Mouse (Mus musculus): ENCODE data around the gene Nek1.

Gene Nek1

DNA sequence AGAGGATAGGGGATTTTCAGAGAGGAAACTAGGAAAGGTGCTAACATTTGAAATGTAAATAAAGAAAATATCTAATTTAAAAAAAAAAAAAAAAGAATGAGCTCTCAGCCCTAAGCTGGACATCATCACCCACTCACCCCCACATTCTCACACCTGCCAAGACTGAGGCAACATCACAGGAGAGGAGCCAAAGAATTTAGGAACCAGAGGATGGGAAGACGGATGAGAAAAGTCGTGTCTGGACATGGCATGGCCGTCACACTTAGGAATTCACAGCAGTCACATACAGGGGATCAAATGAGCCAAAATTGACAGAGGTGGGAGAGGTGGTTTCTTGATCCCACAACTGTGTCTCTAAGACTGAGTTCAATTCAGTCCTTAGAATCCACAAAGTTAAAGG is 165.5 kb downstream of the Nek1 start:
- DNase-seq (ENCODE audit: low read depth, low spot score) = no peak

DNA sequence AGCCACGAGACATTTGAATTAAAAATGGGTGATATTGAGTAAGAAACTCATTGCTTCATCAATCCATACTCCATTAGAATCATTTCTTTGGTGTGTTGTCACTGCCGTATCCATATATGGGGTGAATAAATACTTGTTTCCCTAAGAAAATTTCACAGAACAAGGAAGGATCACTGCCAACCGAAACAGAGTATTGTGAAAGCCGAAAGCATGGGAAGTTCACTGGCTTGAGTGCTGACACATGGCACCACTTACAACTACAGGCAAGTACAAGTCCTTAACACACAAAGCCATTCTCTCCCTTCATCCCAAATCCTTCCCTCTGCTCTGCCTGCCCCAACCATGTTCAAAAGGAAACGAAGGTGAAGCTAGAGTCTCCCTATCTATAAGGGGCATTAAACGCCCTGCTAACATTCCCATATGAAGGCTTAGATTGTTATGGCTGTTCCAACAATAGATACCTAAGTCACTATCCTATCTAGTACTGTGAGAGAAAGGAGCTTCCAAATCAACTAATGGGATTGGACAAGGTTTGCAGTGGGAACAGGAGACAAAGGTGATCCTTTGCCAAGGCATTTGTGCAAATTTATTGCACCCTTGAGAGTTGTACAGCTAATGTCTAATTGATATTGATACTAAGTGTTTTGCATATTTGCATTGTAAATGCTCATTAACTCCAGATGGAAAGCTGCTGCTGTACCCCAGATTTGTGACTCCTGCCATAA is 168.6 kb downstream of the Nek1 start:
- no peak for DNase-seq (ENCODE audit: low read depth, low spot score)

DNA sequence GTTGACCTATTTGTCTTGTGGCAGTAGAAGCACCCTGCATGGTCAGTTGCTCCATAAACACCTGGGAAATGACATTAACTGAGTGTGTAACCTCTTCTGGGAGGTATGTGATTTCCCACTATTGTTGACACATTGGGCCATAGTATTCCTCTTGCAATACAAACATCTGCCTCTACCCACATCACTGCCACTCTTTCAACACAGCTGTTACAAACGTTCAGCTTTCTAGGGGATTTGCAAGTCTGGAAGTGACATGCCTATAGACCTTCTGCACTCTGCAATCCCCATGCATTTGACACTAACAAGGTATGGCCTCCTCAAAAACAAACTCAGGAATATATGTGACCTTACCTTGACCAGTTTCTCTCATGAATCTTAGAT is 169.2 kb downstream of the Nek1 start:
- no peak for DNase-seq (ENCODE audit: low read depth, low spot score)

DNA sequence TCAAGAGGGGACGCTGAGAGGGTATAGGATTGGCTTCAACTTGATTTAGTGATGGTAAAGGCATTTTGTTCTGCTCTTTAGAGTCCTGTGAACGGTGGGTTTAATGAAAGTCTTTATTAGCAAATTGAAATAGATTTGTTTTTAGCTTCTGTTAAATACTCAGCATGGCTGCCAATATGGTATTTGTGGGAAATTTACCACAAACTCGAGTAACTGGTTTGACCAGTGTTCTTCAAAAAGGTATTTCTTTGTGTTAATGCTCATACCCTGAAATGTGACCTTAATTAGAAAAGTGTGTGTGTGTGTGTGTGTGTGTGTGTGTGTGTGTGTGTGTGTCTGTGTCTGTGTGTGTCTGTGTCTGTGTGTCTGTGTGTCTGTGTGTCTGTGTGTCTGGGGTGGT is 178.6 kb downstream of the Nek1 start:
- no peak for DNase-seq (ENCODE audit: low read depth, low spot score)

- DNase-seq (ENCODE audit: low read depth, low spot score) = no peak
These were observed 181.0 kb downstream of the Nek1 start for GRCm38 (mm10) chr8:61173921-61174492.

DNA sequence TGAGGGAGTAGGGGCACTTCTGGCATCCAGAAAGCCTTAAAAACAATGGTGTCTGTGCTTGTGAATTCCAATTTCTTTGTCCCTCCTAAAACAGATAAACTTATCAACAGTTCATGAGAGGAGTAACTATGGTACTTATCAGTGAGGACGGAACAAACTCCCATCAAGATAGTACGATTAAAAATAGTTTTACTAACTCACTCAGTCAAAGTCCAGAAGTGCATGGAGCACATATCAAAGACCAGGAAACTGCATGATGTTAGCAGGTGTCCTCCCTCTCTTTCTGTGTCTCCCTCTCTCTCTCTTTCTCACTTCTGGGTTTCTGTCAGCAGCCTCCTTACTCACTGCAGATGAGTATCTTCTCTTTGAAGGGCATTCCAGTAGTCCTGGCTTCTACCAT is 182.9 kb downstream of the Nek1 start:
- DNase-seq (ENCODE audit: low read depth, low spot score) = no peak

DNA sequence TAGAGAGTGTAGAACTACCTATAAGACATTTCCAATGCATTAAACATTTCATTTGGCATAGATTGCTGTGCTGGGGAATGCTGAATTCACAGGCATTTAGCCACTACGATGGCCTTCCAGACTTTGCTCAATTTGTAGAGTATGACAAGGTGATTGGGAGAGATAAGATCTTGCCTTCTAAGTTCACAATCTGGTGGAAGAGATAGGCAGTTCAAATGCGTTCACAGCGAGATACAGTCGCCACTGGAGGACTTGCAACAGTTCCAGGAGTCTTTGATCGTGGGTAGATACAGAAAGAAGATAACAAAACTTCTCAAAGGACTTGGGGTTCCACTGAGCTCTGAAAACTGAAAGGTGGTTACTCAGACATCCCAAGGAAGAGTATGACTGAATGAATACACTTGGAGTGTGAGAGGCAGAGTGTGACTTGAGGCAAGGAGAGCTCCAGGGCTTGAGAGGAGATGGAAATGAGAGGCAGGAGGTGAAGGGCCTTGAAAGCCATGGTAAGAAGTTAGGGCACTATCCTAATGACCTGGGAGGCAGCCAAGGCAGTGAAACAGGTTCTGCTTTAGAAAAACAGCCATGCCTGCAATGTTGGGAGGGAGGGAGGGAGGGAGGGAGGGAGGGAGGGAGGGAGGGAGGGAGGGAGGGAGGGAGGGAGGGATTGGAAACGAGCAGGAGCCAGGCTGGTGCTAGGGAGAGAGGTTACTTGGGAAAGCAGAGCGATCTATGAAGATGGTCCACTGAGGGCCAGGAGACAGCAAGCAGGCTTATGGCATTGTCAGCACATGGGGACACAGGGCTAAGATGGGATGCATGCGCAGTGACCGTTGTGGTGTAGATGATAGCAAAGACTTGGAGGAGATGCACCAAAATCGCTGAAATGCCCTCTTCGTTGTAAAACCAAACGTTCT is 184.9 kb downstream of the Nek1 start:
- no peak for DNase-seq (ENCODE audit: low read depth, low spot score)

GRCm38 (mm10) chr8:61178594-61179140 is 185.7 kb downstream of the Nek1 start:
- DNase-seq (ENCODE audit: low read depth, low spot score) = no peak
